Mouse (Mus musculus) liver, embryonic 16.5 days (tissue): ENCODE measurements around the gene Tm7sf2. TPM values are rescaled to one million over a fixed set of nuclear protein-coding genes. Genes with fewer than 3 reads are reported as not detected.

ENCODE experiments used
- ATAC-seq: fragments of 200-750 bp; cut with Nextera tagmentation; 2 replicates; pipeline ENCODE4 v1.8.0; 2017; ENCODE audit warnings: low read depth, mild to moderate bottlenecking, moderate number of reproducible peaks, moderate library complexity
- H3K27ac ChIP-seq: fragments of 300-500 bp; sonication (generic); 2 replicates; pipeline ENCODE4 v1.5.1; 2014; ENCODE audit warnings: mild to moderate bottlenecking, low read length
- H3K27me3 ChIP-seq: fragments of 300-500 bp; sonication (generic); 2 replicates; pipeline ENCODE4 v1.6.1; 2014; ENCODE audit warnings: low read depth, low read length, mixed read lengths; ENCODE audit not compliant: control insufficient read depth, insufficient read depth
- H3K36me3 ChIP-seq: fragments of 300-500 bp; sonication (generic); 2 replicates; pipeline ENCODE4 v1.6.1; 2014; ENCODE audit warnings: mild to moderate bottlenecking; ENCODE audit not compliant: control insufficient read depth, insufficient read depth
- H3K4me1 ChIP-seq: fragments of 300-500 bp; sonication (generic); 2 replicates; pipeline ENCODE4 v1.6.1; 2014; ENCODE audit warnings: low read depth, low read length, mixed read lengths; ENCODE audit not compliant: control insufficient read depth
- H3K4me2 ChIP-seq: fragments of 300-500 bp; sonication (generic); 2 replicates; pipeline ENCODE4 v1.6.1; 2014; ENCODE audit warnings: low read depth, low read length, mixed read lengths
- H3K4me3 ChIP-seq: fragments of 300-500 bp; sonication (generic); 2 replicates; pipeline ENCODE4 v1.5.1; 2014; ENCODE audit warnings: low read depth, mild to moderate bottlenecking, low read length
- H3K9ac ChIP-seq: fragments of 300-500 bp; sonication (generic); 2 replicates; pipeline ENCODE4 v1.6.1; 2014; ENCODE audit warnings: low read depth, low read length
- H3K9me3 ChIP-seq: fragments of 300-500 bp; sonication (generic); replicated peaks from 2 replicates; pipeline ENCODE4 v1.6.1; 2016; ENCODE audit warnings: low read length; ENCODE audit not compliant: control insufficient read depth
- WGBS: fragments of 180-500 bp; shearing (Covaris S2); extraction: QIAGEN DNeasy Blood & Tissue Kit; methylation state at CpG from one replicate; pipeline ENCODE4 v1.1.7; 2014; ENCODE audit not compliant: insufficient replicate concordance; 5-methylcytosine and 5-hydroxymethylcytosine counted together
- polyA plus RNA-seq: library from polyadenylated mRNA; unstranded; fragments of >200 nt; fragmentation: Nextera tagmentation; extraction: Ambion mirVana; gene quantifications from 2 replicates; pipeline ENCODE4 v1.2.1, GENCODE M21; 2015

The Tm7sf2 gene
- polyA plus RNA-seq, 1 experiment from 2014 or later: 53.7 TPM

GRCm38 (mm10) chr19:6038326-6038725, 29.8 kb downstream of the Tm7sf2 start:
- H3K9me3 ChIP-seq: no peaks in the 10 kb centered on the region
- H3K4me2 ChIP-seq: no peak overlapping the region
- H3K27me3 ChIP-seq: no peaks in the 10 kb centered on the region
- no peak overlapping the region for H3K27ac ChIP-seq
- H3K4me3 ChIP-seq: no peak overlapping the region
- no peak overlapping the region for H3K9ac ChIP-seq
- no peaks in the 10 kb centered on the region for H3K36me3 ChIP-seq
- ATAC-seq: no peak
- H3K4me1 ChIP-seq: peaks cover 2% of the 10 kb centered on the region; the same call in 1 of the 2 replicates
- 56% methylated on average over 7 of the region's 7 CpGs for WGBS

DNA sequence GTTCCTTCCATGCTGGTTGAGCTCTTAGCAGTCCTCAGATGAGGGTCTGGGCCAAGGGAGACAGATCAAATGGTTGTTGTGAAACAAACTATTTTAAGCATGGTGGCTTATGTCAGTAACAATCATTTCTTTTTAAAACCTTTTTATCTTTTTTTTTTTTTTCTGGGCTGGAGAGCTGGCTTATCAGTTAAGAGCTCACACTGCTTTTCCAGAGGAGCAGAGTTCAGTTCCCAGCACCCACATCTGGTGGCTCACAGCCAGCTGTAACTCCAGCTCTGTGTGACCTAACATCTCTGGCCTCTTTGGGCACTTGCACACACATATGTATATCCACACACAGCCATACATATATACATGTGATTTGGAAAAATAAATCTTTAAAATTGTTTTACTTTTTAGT, 30.5 kb downstream of the Tm7sf2 start:
- Histone ChIP-seq H3K9ac (no peak overlapping the region), H3K9me3 (no peaks in the 10 kb centered on the region), H3K27me3 (no peaks in the 10 kb centered on the region), H3K36me3 (no peaks in the 10 kb centered on the region), H3K4me1 (peaks cover 2% of the 10 kb centered on the region; the same call in 1 of the 2 replicates), H3K27ac (no peak overlapping the region), H3K4me2 (no peak overlapping the region), H3K4me3 (no peak overlapping the region)
- ATAC-seq: no peak

DNA sequence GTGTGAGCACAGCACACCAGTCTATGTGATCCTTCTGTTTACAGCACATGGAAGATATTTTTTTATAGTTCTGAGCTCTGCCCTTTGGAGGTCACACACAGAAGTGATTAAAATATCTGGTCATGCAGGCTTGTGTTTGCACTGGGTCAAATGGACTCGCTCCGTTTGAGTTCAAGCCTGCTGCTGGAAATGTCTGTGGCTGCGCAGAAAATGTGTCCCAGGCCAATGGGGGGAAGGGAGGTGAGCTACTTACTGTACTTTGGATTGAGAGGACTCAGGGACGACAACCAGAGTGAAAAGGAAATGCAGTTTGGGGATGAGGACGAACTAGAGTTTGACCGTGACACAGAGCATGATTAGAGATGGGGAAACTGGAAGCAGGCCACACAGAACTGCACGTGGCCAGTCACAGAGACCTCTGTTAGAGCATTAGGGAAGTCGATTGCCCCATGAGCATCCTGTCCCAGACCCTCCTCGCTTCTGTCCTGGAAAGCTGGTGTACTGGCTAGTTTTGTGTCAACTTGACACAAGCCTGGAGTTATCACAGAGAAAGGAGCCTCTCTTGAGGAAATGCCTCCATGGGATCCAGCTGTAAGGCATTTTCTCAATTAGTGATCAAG, 32.1 kb downstream of the Tm7sf2 start:
- peak; percentile 27; the same call in 1 of the 2 replicates for ATAC-seq
- Histone ChIP-seq H3K36me3 (no peaks in the 10 kb centered on the region), H3K27me3 (no peaks in the 10 kb centered on the region), H3K27ac (no peak overlapping the region), H3K4me3 (no peak overlapping the region), H3K4me1 (peaks cover 2% of the 10 kb centered on the region; the same call in 1 of the 2 replicates), H3K9ac (no peak overlapping the region), H3K9me3 (no peaks in the 10 kb centered on the region), H3K4me2 (no peak overlapping the region)
- 39% methylated on average over 9 of the region's 9 CpGs for WGBS

GRCm38 (mm10) chr19:6030520-6031280, 37.5 kb downstream of the Tm7sf2 start:
- Histone ChIP-seq H3K4me1 (peaks cover under 1% of the 10 kb centered on the region; the same call in 1 of the 2 replicates), H3K27ac (no peak overlapping the region), H3K4me2 (no peak overlapping the region), H3K27me3 (no peaks in the 10 kb centered on the region), H3K36me3 (no peaks in the 10 kb centered on the region), H3K9ac (no peak overlapping the region), H3K4me3 (no peak overlapping the region), H3K9me3 (no peaks in the 10 kb centered on the region)
- ATAC-seq: no peak
- WGBS: 52% methylated on average over 12 of the region's 14 CpGs

DNA sequence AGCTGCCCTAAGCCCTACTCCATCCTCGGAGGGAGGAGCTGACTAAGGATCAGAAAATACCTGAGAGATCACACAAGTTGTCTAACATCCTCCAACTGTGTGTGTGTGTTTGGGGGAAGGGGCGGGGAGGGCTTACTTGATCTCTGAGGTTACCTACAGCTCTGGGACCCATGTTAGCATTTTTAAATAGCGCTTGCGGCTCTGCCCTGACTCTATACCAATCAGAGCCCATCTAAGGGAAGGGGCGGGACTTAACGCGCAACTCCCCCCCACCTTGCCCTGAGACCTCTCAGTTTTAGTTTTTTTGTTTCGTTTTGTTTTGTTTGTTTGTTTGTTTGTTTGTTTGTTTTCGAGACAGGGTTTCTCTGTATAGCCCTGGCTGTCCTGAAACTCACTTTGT, 38.7 kb downstream of the Tm7sf2 start:
- no peak overlapping the region for H3K9ac ChIP-seq
- 68% methylated on average over 9 of the region's 9 CpGs for WGBS
- H3K9me3 ChIP-seq: no peaks in the 10 kb centered on the region
- H3K27ac ChIP-seq: no peak overlapping the region
- H3K36me3 ChIP-seq: no peaks in the 10 kb centered on the region
- ATAC-seq: no peak
- H3K27me3 ChIP-seq: no peaks in the 10 kb centered on the region
- no peaks in the 10 kb centered on the region for H3K4me1 ChIP-seq
- no peak overlapping the region for H3K4me2 ChIP-seq
- no peak overlapping the region for H3K4me3 ChIP-seq

- Histone ChIP-seq H3K4me3 (no peak overlapping the region), H3K4me2 (no peak overlapping the region), H3K4me1 (no peaks in the 10 kb centered on the region), H3K27me3 (no peaks in the 10 kb centered on the region), H3K27ac (no peak overlapping the region), H3K9me3 (no peaks in the 10 kb centered on the region), H3K9ac (no peak overlapping the region), H3K36me3 (no peaks in the 10 kb centered on the region)
- ATAC-seq: no peak
- 61% methylated on average over 6 of the region's 6 CpGs for whole genome bisulfite sequencing
Measured at GRCm38 (mm10) chr19:6028991-6029390, 39.2 kb downstream of the Tm7sf2 start.

- H3K4me2 ChIP-seq: no peak overlapping the region
- no peak overlapping the region for H3K9ac ChIP-seq
- no peak overlapping the region for H3K4me3 ChIP-seq
- no peak overlapping the region for H3K27ac ChIP-seq
- no peaks in the 10 kb centered on the region for H3K9me3 ChIP-seq
- peaks cover 1% of the 10 kb centered on the region for H3K4me1 ChIP-seq
- no peak for ATAC-seq
- no peaks in the 10 kb centered on the region for H3K27me3 ChIP-seq
- WGBS: 68% methylated on average over 7 of the region's 7 CpGs
- no peaks in the 10 kb centered on the region for H3K36me3 ChIP-seq
Measured at GRCm38 (mm10) chr19:6023930-6024329, 44.2 kb downstream of the Tm7sf2 start.

GRCm38 (mm10) chr19:6023059-6023458, 45.1 kb downstream of the Tm7sf2 start:
- H3K4me1 ChIP-seq: peaks cover 10% of the 10 kb centered on the region
- no peak overlapping the region for H3K4me3 ChIP-seq
- 67% methylated on average over 8 of the region's 8 CpGs for WGBS
- no peak overlapping the region for H3K9ac ChIP-seq
- H3K27me3 ChIP-seq: no peaks in the 10 kb centered on the region
- H3K36me3 ChIP-seq: no peaks in the 10 kb centered on the region
- H3K4me2 ChIP-seq: no peak overlapping the region
- H3K27ac ChIP-seq: no peak overlapping the region
- no peaks in the 10 kb centered on the region for H3K9me3 ChIP-seq
- no peak for ATAC-seq

DNA sequence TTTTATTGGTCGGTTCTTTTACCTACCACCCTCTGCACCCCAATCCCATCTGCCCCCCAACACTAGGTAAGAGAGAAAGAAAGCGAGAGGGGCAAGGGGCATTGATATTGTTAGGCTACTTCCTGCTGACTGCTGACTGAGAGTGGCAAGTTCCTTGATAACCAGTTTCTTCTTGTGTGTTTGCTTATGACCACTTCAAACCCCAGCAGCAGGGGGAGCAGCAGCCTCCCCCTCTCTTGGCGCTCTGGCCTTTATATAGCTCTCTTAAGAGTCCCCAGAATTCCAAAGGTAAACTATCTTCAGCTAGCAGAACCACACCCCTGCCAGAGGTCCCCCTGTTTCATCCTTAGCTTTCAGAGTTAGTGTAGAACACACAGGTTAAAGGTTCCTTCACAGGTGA, 47.9 kb downstream of the Tm7sf2 start:
- WGBS: 38% methylated on average over 3 of the region's 3 CpGs
- H3K9me3 ChIP-seq: no peaks in the 10 kb centered on the region
- H3K4me3 ChIP-seq: no peak overlapping the region
- H3K9ac ChIP-seq: no peak overlapping the region
- H3K4me1 ChIP-seq: peaks cover 31% of the 10 kb centered on the region
- H3K27ac ChIP-seq: no peak overlapping the region
- H3K36me3 ChIP-seq: no peaks in the 10 kb centered on the region
- ATAC-seq: no peak
- H3K4me2 ChIP-seq: no peak overlapping the region
- no peaks in the 10 kb centered on the region for H3K27me3 ChIP-seq
